Mouse (Mus musculus) intestine, postnatal 0 days (tissue): Measurements from ENCODE around the gene Hibadh. TPM values are rescaled to one million over a fixed set of nuclear protein-coding genes. Genes with fewer than 3 reads are reported as not detected.
A peak's percentile ranks its signal among the peaks of the same experiment; 100 is the strongest.

ENCODE experiments used
- ATAC-seq: fragments of 200-750 bp; cut with Nextera tagmentation; 2 replicates; pipeline ENCODE4 v1.8.0; 2017; ENCODE audit warnings: mild to moderate bottlenecking, moderate TSS enrichment, moderate library complexity
- H3K27ac ChIP-seq: fragments of 300-500 bp; sonication (generic); 2 replicates; pipeline ENCODE4 v1.5.1; 2014; ENCODE audit warnings: mild to moderate bottlenecking, low read depth, low read length, moderate library complexity
- H3K27me3 ChIP-seq: fragments of 300-500 bp; sonication (generic); replicated peaks from 2 replicates; pipeline ENCODE4 v1.6.1; 2014; ENCODE audit warnings: low read length, mixed read lengths; ENCODE audit not compliant: control insufficient read depth, insufficient read depth
- H3K36me3 ChIP-seq: fragments of 300-500 bp; sonication (generic); 2 replicates; pipeline ENCODE4 v1.6.1; 2014; ENCODE audit warnings: mild to moderate bottlenecking, moderate library complexity; ENCODE audit not compliant: control insufficient read depth, insufficient read depth
- H3K4me1 ChIP-seq: fragments of 300-500 bp; sonication (generic); replicated peaks from 2 replicates; pipeline ENCODE4 v1.6.1; 2014; ENCODE audit warnings: antibody characterized with exemption, low read length, mixed read lengths; ENCODE audit not compliant: control insufficient read depth, insufficient read depth
- H3K4me2 ChIP-seq: fragments of 300-500 bp; sonication (generic); replicated peaks from 2 replicates; pipeline ENCODE4 v1.6.1; 2014; ENCODE audit warnings: low read depth, mild to moderate bottlenecking, moderate library complexity
- H3K4me3 ChIP-seq: fragments of 300-500 bp; sonication (generic); 2 replicates; pipeline ENCODE4 v1.5.1; 2014; ENCODE audit warnings: low read depth, low read length
- H3K9ac ChIP-seq: fragments of 300-500 bp; sonication (generic); 2 replicates; pipeline ENCODE4 v1.6.1; 2014; ENCODE audit warnings: mild to moderate bottlenecking, low read depth, low read length
- H3K9me3 ChIP-seq: fragments of 300-500 bp; sonication (generic); 2 replicates; pipeline ENCODE4 v1.6.1; 2016; ENCODE audit warnings: mixed run types; ENCODE audit not compliant: control insufficient read depth
- CTCF ChIP-seq: sonication (generic); IDR thresholded peaks from 2 replicates; pipeline ENCODE4 v1.5.1; 2016; ENCODE audit warnings: low read depth, mild to moderate bottlenecking, control low read depth, antibody characterized with exemption, moderate library complexity
- WGBS: fragments of 180-500 bp; shearing (Covaris S2); extraction: QIAGEN DNeasy Blood & Tissue Kit; methylation state at CpG from one replicate; pipeline ENCODE4 v1.1.7; 2014; 5-methylcytosine and 5-hydroxymethylcytosine counted together
- polyA plus RNA-seq: library from polyadenylated mRNA; unstranded; fragments of >200 nt; fragmentation: Nextera tagmentation; extraction: Ambion mirVana; gene quantifications from 2 replicates; pipeline ENCODE4 v1.2.1, GENCODE M21; 2015

Gene Hibadh
- polyA plus RNA-seq, 1 experiment from 2014 or later, result 55.5 TPM

- peak; percentile 82 for TF ChIP-seq CTCF
- Histone ChIP-seq H3K9ac (no peak overlapping the region), H3K4me3 (no peak overlapping the region), H3K4me2 (no peak overlapping the region), H3K36me3 (no peaks in the 10 kb centered on the region), H3K27me3 (no peaks in the 10 kb centered on the region), H3K9me3 (no peaks in the 10 kb centered on the region), H3K4me1 (no peaks in the 10 kb centered on the region), H3K27ac (no peak overlapping the region)
- no peak for ATAC-seq
- 28% methylated on average over 5 of the region's 5 CpGs for WGBS
These were observed 22.8 kb upstream of the Hibadh start for GRCm38 (mm10) chr6:52663021-52663420.

DNA sequence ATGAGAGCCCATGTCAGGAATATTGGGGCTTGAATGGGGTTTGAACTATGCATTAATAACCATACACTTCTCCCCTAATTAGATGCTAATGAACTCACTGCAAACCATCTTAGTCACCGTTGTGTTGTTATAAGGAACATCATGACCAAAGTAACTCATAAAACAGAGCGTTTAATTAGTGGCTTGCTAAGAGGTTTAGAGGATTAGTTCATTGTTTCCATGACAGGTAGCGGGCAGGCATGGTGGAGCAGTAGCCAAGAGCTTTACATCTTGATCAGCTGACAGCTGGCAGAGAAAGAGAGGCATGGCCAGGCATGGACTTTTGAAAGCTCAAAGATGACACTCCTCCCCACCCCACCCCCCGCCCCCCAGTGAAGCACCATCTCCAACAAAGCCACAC, 15.1 kb upstream of the Hibadh start:
- WGBS, result 91% methylated on average over 4 of the region's 4 CpGs
- Histone ChIP-seq H3K9ac (no peak overlapping the region), H3K4me1 (no peaks in the 10 kb centered on the region), H3K36me3 (no peaks in the 10 kb centered on the region), H3K27me3 (no peaks in the 10 kb centered on the region), H3K4me2 (no peak overlapping the region), H3K27ac (no peak overlapping the region), H3K9me3 (no peaks in the 10 kb centered on the region), H3K4me3 (no peak overlapping the region)
- no peak for TF ChIP-seq CTCF
- ATAC-seq, result no peak

- no peak for TF ChIP-seq CTCF
- Histone ChIP-seq H3K9me3 (no peaks in the 10 kb centered on the region), H3K27ac (no peak overlapping the region), H3K27me3 (no peaks in the 10 kb centered on the region), H3K4me3 (no peak overlapping the region), H3K4me1 (no peaks in the 10 kb centered on the region), H3K9ac (no peak overlapping the region), H3K4me2 (no peak overlapping the region), H3K36me3 (no peaks in the 10 kb centered on the region)
- 68% methylated on average over 11 of the region's 11 CpGs for WGBS
- ATAC-seq, result no peak
These were observed 8.6 kb upstream of the Hibadh start for GRCm38 (mm10) chr6:52648806-52649205.

DNA sequence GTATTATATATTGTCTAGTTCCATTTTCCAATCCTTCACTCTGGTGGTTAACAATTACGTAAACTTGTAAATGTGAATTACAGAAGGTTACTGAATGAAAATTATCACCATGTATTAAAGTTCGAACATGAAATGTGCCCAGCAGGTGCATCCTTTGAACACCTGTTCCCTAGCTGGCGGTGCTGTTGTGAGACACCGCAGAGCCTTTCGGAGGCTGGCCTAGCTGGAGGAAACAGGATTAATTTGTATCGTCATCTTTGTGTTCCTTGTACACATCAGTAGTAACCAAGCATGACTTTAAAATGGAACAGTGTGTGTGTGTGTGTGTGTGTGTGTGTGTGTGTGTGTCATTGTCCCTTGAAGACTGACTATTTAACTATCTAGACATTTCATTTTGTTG, 7.8 kb upstream of the Hibadh start:
- H3K9ac ChIP-seq, result no peak overlapping the region
- TF ChIP-seq CTCF, result no peak
- WGBS, result 88% methylated on average over 6 of the region's 6 CpGs
- no peak overlapping the region for H3K27ac ChIP-seq
- H3K4me3 ChIP-seq, result no peak overlapping the region
- no peaks in the 10 kb centered on the region for H3K27me3 ChIP-seq
- no peaks in the 10 kb centered on the region for H3K36me3 ChIP-seq
- H3K4me2 ChIP-seq, result no peak overlapping the region
- ATAC-seq, result no peak
- H3K9me3 ChIP-seq, result no peaks in the 10 kb centered on the region
- H3K4me1 ChIP-seq, result no peaks in the 10 kb centered on the region

DNA sequence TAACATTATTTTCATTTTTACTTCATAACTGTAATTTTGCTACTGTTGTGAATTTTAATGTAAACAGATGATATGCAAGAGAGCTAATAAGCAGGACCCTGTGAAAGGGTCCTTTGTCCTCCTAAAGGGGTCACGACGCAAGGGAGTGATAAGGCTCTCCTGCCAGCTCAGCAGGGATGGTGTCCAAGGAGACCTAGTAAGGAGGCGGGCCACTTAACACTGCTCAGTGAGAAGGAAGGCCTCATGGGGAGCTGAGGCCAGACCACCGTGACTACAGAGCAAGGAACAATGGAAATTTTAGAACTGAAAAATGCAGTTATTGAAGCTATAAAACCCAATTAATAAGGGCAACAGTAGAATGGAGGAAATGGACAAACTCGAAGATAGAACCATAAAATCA, 5.7 kb upstream of the Hibadh start:
- H3K27me3 ChIP-seq, result no peaks in the 10 kb centered on the region
- H3K4me1 ChIP-seq, result no peaks in the 10 kb centered on the region
- H3K36me3 ChIP-seq, result no peaks in the 10 kb centered on the region
- no peak for TF ChIP-seq CTCF
- H3K4me2 ChIP-seq, result no peak overlapping the region
- no peak overlapping the region for H3K4me3 ChIP-seq
- H3K9ac ChIP-seq, result no peak overlapping the region
- WGBS, result 45% methylated on average over 5 of the region's 5 CpGs
- no peak overlapping the region for H3K27ac ChIP-seq
- ATAC-seq, result no peak
- no peaks in the 10 kb centered on the region for H3K9me3 ChIP-seq

DNA sequence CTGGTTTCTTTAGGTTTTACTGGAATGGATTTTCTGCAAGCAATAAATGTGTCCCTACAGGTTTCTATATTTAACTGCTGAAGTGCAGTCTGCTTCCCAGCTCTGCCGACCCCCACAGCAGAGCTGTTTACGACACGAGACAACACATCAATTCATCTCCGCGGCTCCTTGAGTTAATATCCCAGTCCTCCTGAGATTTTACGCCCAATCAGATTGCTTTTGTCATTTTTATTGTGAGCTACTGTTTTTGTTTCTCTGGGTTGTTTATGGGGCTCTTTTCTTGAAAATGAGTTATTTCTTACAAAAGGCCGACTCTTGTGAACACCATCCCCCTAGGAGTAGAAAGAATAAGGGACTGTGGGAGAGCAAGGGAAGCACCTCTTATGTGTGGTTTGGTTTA, 2.0 kb upstream of the Hibadh start:
- Histone ChIP-seq H3K4me2 (no peak overlapping the region), H3K4me1 (no peaks in the 10 kb centered on the region), H3K27me3 (no peaks in the 10 kb centered on the region), H3K36me3 (no peaks in the 10 kb centered on the region), H3K9me3 (no peaks in the 10 kb centered on the region), H3K9ac (no peak overlapping the region), H3K4me3 (no peak overlapping the region), H3K27ac (no peak overlapping the region)
- 41% methylated on average over 7 of the region's 7 CpGs for WGBS
- ATAC-seq, result no peak
- TF ChIP-seq CTCF, result no peak

GRCm38 (mm10) chr6:52641076-52641475, 887 bp upstream of the Hibadh start:
- Histone ChIP-seq H3K4me3 (no peak overlapping the region), H3K9me3 (no peaks in the 10 kb centered on the region), H3K9ac (no peak overlapping the region), H3K36me3 (no peaks in the 10 kb centered on the region), H3K4me2 (no peak overlapping the region), H3K27me3 (no peaks in the 10 kb centered on the region), H3K27ac (no peak overlapping the region), H3K4me1 (no peaks in the 10 kb centered on the region)
- 72% methylated on average over 3 of the region's 3 CpGs for WGBS
- no peak for TF ChIP-seq CTCF
- no peak for ATAC-seq
